Mouse (Mus musculus) liver, adult 2 months (tissue): ENCODE measurements at regions not wholly inside any gene's neighbourhood (a gene's known extent, or its start where the extent isn't known, plus 50 kb on each side); places are given as distances from the start of the nearest gene placed in this dataset.

Experiments used
- CTCF ChIP-seq: fragments of 200-500 bp; IDR thresholded peaks from 2 replicates; pipeline ENCODE4 v1.5.1; 2011; ENCODE audit warnings: low read depth, low read length, control low read depth
- POLR2A ChIP-seq: fragments of 200-500 bp; IDR thresholded peaks from 2 replicates; pipeline ENCODE4 v1.6.1; 2011; ENCODE audit warnings: low read length, control low read depth; ENCODE audit not compliant: insufficient read depth; ENCODE audit errors: extremely low read depth

GRCm38 (mm10) chr12:46450888-46451287, 367.8 kb downstream of the Nova1 start:
- TF ChIP-seq CTCF, result no peak
- no peak for TF ChIP-seq POLR2A
